Mouse (Mus musculus) MEL (cell line): ENCODE data around the gene Nr4a1. TPM values are rescaled to one million over a fixed set of nuclear protein-coding genes. Genes with fewer than 3 reads are reported as not detected.

Experiments
- DNase-seq: peaks from one replicate; pipeline ENCODE4 v3.0.0; 2011; ENCODE audit warnings: low read depth, low spot score
- H3K27ac ChIP-seq: 2 replicates; pipeline ENCODE4 v1.5.1; 2012; ENCODE audit warnings: low read depth, mild to moderate bottlenecking, control low read depth, low read length, moderate library complexity; ENCODE audit not compliant: control insufficient read depth
- H3K27me3 ChIP-seq, 2 experiments: fragments of 150-350 bp in 1 of 2; sonication (generic) in 1 of 2; 2 replicates each; pipeline ENCODE4 v1.6.1; 2012; ENCODE audit warnings: low read length in 2 of 2, mild to moderate bottlenecking in 2 of 2, improper control_type of control experiment in 1 of 2, moderate library complexity in 1 of 2; ENCODE audit not compliant: insufficient read depth in 2 of 2, control insufficient read depth in 1 of 2
- H3K36me3 ChIP-seq, 2 experiments: 2 replicates each; pipeline ENCODE4 v1.6.1; 2012 to 2014; ENCODE audit warnings: low read length in 2 of 2, improper control_type of control experiment in 1 of 2, inconsistent platforms in 1 of 2, mild to moderate bottlenecking in 1 of 2; ENCODE audit not compliant: insufficient read depth in 2 of 2, control insufficient read depth in 1 of 2
- H3K4me1 ChIP-seq, 2 experiments: fragments of 150-350 bp in 1 of 2; sonication (generic) in 1 of 2; 2 replicates each; pipeline ENCODE4 v1.6.1; 2012; ENCODE audit warnings: low read length in 2 of 2, improper control_type of control experiment in 1 of 2, mild to moderate bottlenecking in 1 of 2; ENCODE audit not compliant: insufficient read depth in 2 of 2, control insufficient read depth in 1 of 2
- H3K4me3 ChIP-seq, 2 experiments: fragments of 150-350 bp in 1 of 2; sonication (generic) in 1 of 2; 2 replicates each; pipeline ENCODE4 v1.5.1; 2012; ENCODE audit warnings: low read depth in 2 of 2, low read length in 2 of 2, mild to moderate bottlenecking in 2 of 2, moderate library complexity in 2 of 2, control low read depth in 1 of 2, improper control_type of control experiment in 1 of 2; ENCODE audit not compliant: control insufficient read depth in 1 of 2, insufficient read depth in 1 of 2
- H3K79me2 ChIP-seq: 2 replicates; pipeline ENCODE4 v1.6.1; 2012; ENCODE audit warnings: mild to moderate bottlenecking, low read length, moderate library complexity; ENCODE audit not compliant: control insufficient read depth, poor library complexity, insufficient read depth
- H3K9ac ChIP-seq: 2 replicates; pipeline ENCODE4 v1.6.1; 2012; ENCODE audit warnings: low read depth, mild to moderate bottlenecking, control low read depth, low read length, moderate library complexity; ENCODE audit not compliant: control insufficient read depth, poor library complexity, severe bottlenecking
- H3K9me3 ChIP-seq: fragments of 150-350 bp; sonication (generic); replicated peaks from 2 replicates; pipeline ENCODE4 v1.6.1; 2012; ENCODE audit warnings: mild to moderate bottlenecking, low read length, improper control_type of control experiment, moderate library complexity; ENCODE audit not compliant: insufficient read depth
- BHLHE40 ChIP-seq: IDR thresholded peaks from 2 replicates; pipeline ENCODE4 v1.6.1; 2012; ENCODE audit warnings: low read depth, mild to moderate bottlenecking, inconsistent platforms, low read length, improper control_type of control experiment, borderline replicate concordance
- CHD2 ChIP-seq: IDR thresholded peaks from 2 replicates; pipeline ENCODE4 v1.6.1; 2011; ENCODE audit warnings: low read length, improper control_type of control experiment
- CTCF ChIP-seq, 3 experiments: IDR thresholded peaks in 2 of 3; conservative IDR thresholded peaks in 1 of 3; 2 replicates each; pipeline ENCODE4 v1.5.1; 2011 to 2012; ENCODE audit warnings: low read length in 3 of 3, low read depth in 2 of 3, mild to moderate bottlenecking in 2 of 3, improper control_type of control experiment in 1 of 3, inconsistent platforms in 1 of 3, mixed read lengths in 1 of 3, moderate library complexity in 1 of 3; ENCODE audit not compliant: control insufficient read depth in 1 of 3, insufficient read depth in 1 of 3, poor library complexity in 1 of 3, severe bottlenecking in 1 of 3
- ETS1 ChIP-seq: IDR thresholded peaks from 2 replicates; pipeline ENCODE4 v1.6.1; 2012; ENCODE audit warnings: low read depth, mild to moderate bottlenecking, inconsistent platforms, low read length, improper control_type of control experiment, moderate library complexity
- GATA1 ChIP-seq: IDR thresholded peaks from 2 replicates; pipeline ENCODE4 v1.6.1; 2011; ENCODE audit warnings: low read depth, low read length, improper control_type of control experiment
- HCFC1 ChIP-seq: IDR thresholded peaks from 2 replicates; pipeline ENCODE4 v1.6.1; 2012; ENCODE audit warnings: low read depth, mild to moderate bottlenecking, inconsistent platforms, low read length, improper control_type of control experiment, moderate library complexity
- MAX ChIP-seq: IDR thresholded peaks from 2 replicates; pipeline ENCODE4 v1.6.1; 2011; ENCODE audit warnings: low read length, improper control_type of control experiment
- MAZ ChIP-seq: IDR thresholded peaks from 2 replicates; pipeline ENCODE4 v1.6.1; 2012; ENCODE audit warnings: low read depth, mild to moderate bottlenecking, inconsistent platforms, low read length, improper control_type of control experiment
- MEF2A ChIP-seq: IDR thresholded peaks from 2 replicates; pipeline ENCODE4 v1.6.1; 2014; ENCODE audit warnings: low read depth, mild to moderate bottlenecking, inconsistent platforms, low read length, improper control_type of control experiment; ENCODE audit not compliant: poor library complexity, insufficient replicate concordance, severe bottlenecking; ENCODE audit errors: extremely low read depth
- MYB ChIP-seq: IDR thresholded peaks from 2 replicates; pipeline ENCODE4 v1.6.1; 2011; ENCODE audit warnings: mild to moderate bottlenecking, low read depth, low read length, improper control_type of control experiment
- NELFE ChIP-seq: IDR thresholded peaks from 2 replicates; pipeline ENCODE4 v1.6.1; 2011; ENCODE audit warnings: low read depth, low read length, improper control_type of control experiment
- NRF1 ChIP-seq: IDR thresholded peaks from 2 replicates; pipeline ENCODE4 v1.6.1; 2014; ENCODE audit warnings: low read depth, mild to moderate bottlenecking, inconsistent platforms, low read length, improper control_type of control experiment, moderate library complexity; ENCODE audit not compliant: poor library complexity, insufficient read depth, severe bottlenecking
- POLR2A ChIP-seq, 2 experiments: IDR thresholded peaks; 2 replicates each; pipeline ENCODE4 v1.6.1; 2011 to 2012; ENCODE audit warnings: low read length in 2 of 2, mild to moderate bottlenecking in 2 of 2, control low read depth in 1 of 2, improper control_type of control experiment in 1 of 2, low read depth in 1 of 2, moderate library complexity in 1 of 2; ENCODE audit not compliant: control insufficient read depth in 1 of 2, insufficient read depth in 1 of 2, poor library complexity in 1 of 2
- POLR2AphosphoS2 ChIP-seq: IDR thresholded peaks from 2 replicates; pipeline ENCODE4 v1.6.1; 2011; ENCODE audit warnings: low read length, improper control_type of control experiment
- POLR2AphosphoS5 ChIP-seq: IDR thresholded peaks from 2 replicates; pipeline ENCODE4 v1.6.1; 2012; ENCODE audit warnings: low read depth, borderline replicate concordance, mild to moderate bottlenecking, inconsistent platforms, low read length, moderate library complexity, mixed read lengths
- SIN3A ChIP-seq: IDR thresholded peaks from 2 replicates; pipeline ENCODE4 v1.6.1; 2012; ENCODE audit warnings: low read length, improper control_type of control experiment, inconsistent platforms
- TBP ChIP-seq: IDR thresholded peaks from 2 replicates; pipeline ENCODE4 v1.8.0; 2011; ENCODE audit warnings: low read depth, low read length, improper control_type of control experiment
- TCF12 ChIP-seq: IDR thresholded peaks from 2 replicates; pipeline ENCODE4 v1.6.1; 2014; ENCODE audit warnings: low read depth, mild to moderate bottlenecking, inconsistent platforms, low read length, improper control_type of control experiment, moderate library complexity
- ZC3H11A ChIP-seq: IDR thresholded peaks from 2 replicates; pipeline ENCODE4 v1.6.1; 2012; ENCODE audit warnings: low read depth, mild to moderate bottlenecking, inconsistent platforms, low read length, improper control_type of control experiment
- ZNF384 ChIP-seq: IDR thresholded peaks from 2 replicates; pipeline ENCODE4 v1.6.1; 2012; ENCODE audit warnings: low read depth, mild to moderate bottlenecking, inconsistent platforms, low read length, improper control_type of control experiment
- polyA plus RNA-seq, 2 experiments: library from polyadenylated mRNA; stranded (reverse) in 1 of 2; unstranded in 1 of 2; fragments of >175 nt in 1 of 2; fragments of >200 nt in 1 of 2; gene quantifications; 2 replicates each; pipeline versions ENCODE4 v1.2.1 to v1.2.4; 2012; ENCODE audit warnings: low replicate concordance in 2 of 2, low read depth in 1 of 2; ENCODE audit not compliant: insufficient read length in 2 of 2, insufficient read depth in 1 of 2, missing spikeins in 1 of 2
- total RNA-seq: library from RNA; depleted of rRNA; stranded (reverse); fragments of 300-350 nt; gene quantifications from 2 replicates; pipeline ENCODE4 v1.2.3, GENCODE M21; 2012; rRNA removed

Nr4a1 gene
- 1.7 and 2.0 TPM in 2 replicates for total RNA-seq
- 10 to 100 TPM in 1 of 2 experiments, not detected in 1; 12.8 TPM for polyA plus RNA-seq

GRCm38 (mm10) chr15:101253886-101254795 is at the start of gene Nr4a1:
Gene Nr4a1, plus strand, starts transcription at chr15:101254269.
- DNase-seq = peak; percentile 76

GRCm38 (mm10) chr15:101204781-101205180 is 49.3 kb upstream of the Nr4a1 start:
- Histone ChIP-seq H3K27ac (no peak overlapping the region), H3K36me3 (peaks cover 0 to 2% of the 10 kb centered on the region in 2 experiments; a peak in 1 of 4 replicates), H3K4me3 (no peak overlapping the region), H3K79me2 (no peaks in the 10 kb centered on the region), H3K9ac (no peak overlapping the region), H3K4me1 (no peaks in the 10 kb centered on the region), H3K27me3 (no peaks in the 10 kb centered on the region), H3K9me3 (no peaks in the 10 kb centered on the region)
- no peak for TF ChIP-seq POLR2A (IDR thresholded peaks at IDR 0.05; ENCODE audit: control insufficient read depth in 1 of 2, insufficient read depth in 1 of 2, low read depth in 1 of 2, low read length in 2 of 2, poor library complexity in 1 of 2)
- TF ChIP-seq POLR2AphosphoS5 = no peak
- TF ChIP-seq CHD2 = no peak
- no peak for TF ChIP-seq MYB
- TF ChIP-seq TCF12 = no peak
- TF ChIP-seq ZC3H11A = no peak
- no peak for TF ChIP-seq GATA1
- no peak for TF ChIP-seq POLR2AphosphoS2
- no peak for TF ChIP-seq ZNF384
- no peak for TF ChIP-seq MAZ
- no peak for TF ChIP-seq BHLHE40
- no peak for TF ChIP-seq ETS1
- no peak for DNase-seq

More at GRCm38 (mm10) chr15:101253886-101254795, at the start of gene Nr4a1:
- Histone ChIP-seq H3K27me3 (no peaks in the 10 kb centered on the region), H3K4me1 (peaks cover 5 to 30% of the 10 kb centered on the region in 2 experiments), H3K79me2 (no peaks in the 10 kb centered on the region), H3K9me3 (no peaks in the 10 kb centered on the region), H3K4me3 (peak within 1 kb of the TSS; percentile 55 to 93), H3K27ac (no peak within 1 kb of the TSS), H3K36me3 (peaks cover 0 to 18% of the 10 kb centered on the region in 2 experiments; a peak in 2 of 4 replicates), H3K9ac (peak within 1 kb of the TSS; percentile 51)
- TF ChIP-seq MAX (peak; percentile 14), MEF2A (peak; percentile 98), HCFC1 (peak; percentile 48; the same call in 1 of the 2 replicates), TCF12 (0 out of 2 replicates have a peak, but pooled peaks have one; percentile 18), CTCF (IDR thresholded peaks at IDR 0.05 in 2 of 3, conservative IDR thresholded peaks at IDR 0.05 in 1 of 3; ENCODE audit: control insufficient read depth in 1 of 3, insufficient read depth in 1 of 3, low read depth in 2 of 3, low read length in 3 of 3, poor library complexity in 1 of 3, severe bottlenecking in 1 of 3) (0 out of 6 replicates have a peak, but pooled peaks of 1 of the 3 experiments have one; percentile 0), TBP (no peak), SIN3A (peak; percentile 47; the same call in 1 of the 2 replicates), NELFE (peak; percentile 32; the same call in 1 of the 2 replicates), NRF1 (0 out of 2 replicates have a peak, but pooled peaks have one; percentile 29), CHD2 (no peak), POLR2A (IDR thresholded peaks at IDR 0.05; ENCODE audit: control insufficient read depth in 1 of 2, insufficient read depth in 1 of 2, low read depth in 1 of 2, low read length in 2 of 2, poor library complexity in 1 of 2) (peak in 1 of 2 experiments; percentile 38; a peak in 1 of 4 replicates), ETS1 (peak; percentile 70; the same call in 1 of the 2 replicates), MYB (no peak)
